Mouse (Mus musculus): ENCODE results near the gene Fgfr2. TPM values are rescaled to one million over a fixed set of nuclear protein-coding genes. Genes with fewer than 3 reads are reported as not detected.

The Fgfr2 gene
- polyA plus RNA-seq, 1 experiment from 2014 or later = not detected

DNA sequence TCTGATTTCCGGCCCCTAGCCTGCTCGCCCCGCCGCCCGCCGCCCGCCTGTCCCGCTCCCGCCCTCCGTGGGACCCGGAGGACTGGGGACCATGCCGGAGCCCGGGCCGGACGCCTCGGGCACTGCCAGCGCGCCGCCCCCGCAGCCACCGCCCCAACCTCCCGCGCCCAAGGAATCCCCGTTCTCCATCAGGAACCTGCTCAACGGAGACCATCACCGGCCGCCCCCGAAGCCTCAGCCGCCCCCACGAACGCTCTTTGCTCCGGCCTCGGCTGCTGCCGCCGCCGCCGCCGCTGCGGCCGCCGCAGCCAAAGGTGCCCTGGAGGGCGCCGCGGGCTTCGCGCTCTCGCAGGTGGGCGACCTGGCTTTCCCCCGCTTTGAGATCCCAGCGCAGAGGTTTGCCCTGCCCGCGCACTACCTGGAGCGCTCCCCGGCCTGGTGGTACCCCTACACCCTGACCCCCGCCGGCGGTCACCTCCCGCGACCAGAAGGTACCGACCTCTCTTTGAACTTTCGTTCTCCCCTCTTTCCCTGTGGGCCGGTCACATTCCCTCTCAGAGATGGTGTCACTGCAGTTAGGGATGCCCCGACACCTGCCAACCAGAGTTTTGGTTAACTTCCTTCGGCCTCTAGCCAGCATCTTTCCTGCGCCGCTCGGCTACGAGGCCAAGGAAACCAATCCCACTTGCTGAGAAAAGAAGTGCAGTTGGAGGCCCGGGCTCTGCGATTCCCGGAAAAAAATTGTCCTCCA lies 1580.1 kb downstream of the Fgfr2 start:
- H3K27ac ChIP-seq = no peak overlapping the region
- H3K79me2 ChIP-seq (ENCODE audit: inconsistent target) = no peaks in the 10 kb centered on the region
- H3K4me3 ChIP-seq (ENCODE audit: inconsistent target) = no peak overlapping the region
- no peaks in the 10 kb centered on the region for H3K36me3 ChIP-seq (ENCODE audit: inconsistent target)
- 3% methylated on average over 45 of the region's 71 CpGs for WGBS (ENCODE audit: missing documents)

DNA sequence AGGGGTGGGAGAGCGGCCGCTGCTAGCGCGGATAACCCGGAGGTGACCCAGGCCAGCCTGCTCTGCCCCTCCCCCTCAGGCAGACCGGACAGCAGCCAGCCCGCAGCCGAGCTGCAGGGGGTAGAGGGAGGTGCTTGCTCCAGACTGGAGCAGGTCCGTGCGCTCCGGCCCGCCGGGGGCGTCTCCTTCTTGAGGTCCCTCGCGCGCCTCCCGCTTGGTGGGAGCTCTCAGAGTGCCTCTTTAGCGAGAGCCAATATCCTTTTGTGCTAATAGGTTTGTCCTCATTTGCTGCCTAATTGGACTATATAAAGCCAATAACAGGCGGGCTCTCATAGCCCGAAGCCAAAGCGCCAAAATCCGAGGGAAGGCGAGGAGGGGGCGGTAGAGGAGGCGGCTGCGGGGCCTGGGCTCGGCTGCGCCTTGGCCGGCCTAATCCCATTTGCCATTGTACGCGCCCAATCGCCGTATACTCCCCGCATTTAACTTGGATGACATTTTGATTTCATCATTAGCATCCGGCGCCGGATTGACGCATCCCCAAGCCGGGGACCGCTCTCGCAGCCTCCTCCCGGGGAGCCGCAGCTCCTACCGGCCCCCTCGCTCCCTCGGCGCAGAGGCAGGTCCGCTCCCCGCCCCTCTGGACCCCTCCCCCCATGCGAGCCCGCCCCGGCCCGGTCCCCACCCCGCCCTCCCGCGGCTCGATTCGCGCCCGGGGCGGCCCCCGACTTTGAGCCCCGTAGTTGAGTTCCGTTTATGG lies 1580.9 kb downstream of the Fgfr2 start, which contains the start of gene Hmx3:
Gene Hmx3, plus strand, starts transcription at position 753 of the 757 bp plus-strand sequence.
- no peak within 1 kb of the TSS for H3K27ac ChIP-seq
- WGBS (ENCODE audit: missing documents) = 4% methylated on average over 55 of the region's 65 CpGs

DNA sequence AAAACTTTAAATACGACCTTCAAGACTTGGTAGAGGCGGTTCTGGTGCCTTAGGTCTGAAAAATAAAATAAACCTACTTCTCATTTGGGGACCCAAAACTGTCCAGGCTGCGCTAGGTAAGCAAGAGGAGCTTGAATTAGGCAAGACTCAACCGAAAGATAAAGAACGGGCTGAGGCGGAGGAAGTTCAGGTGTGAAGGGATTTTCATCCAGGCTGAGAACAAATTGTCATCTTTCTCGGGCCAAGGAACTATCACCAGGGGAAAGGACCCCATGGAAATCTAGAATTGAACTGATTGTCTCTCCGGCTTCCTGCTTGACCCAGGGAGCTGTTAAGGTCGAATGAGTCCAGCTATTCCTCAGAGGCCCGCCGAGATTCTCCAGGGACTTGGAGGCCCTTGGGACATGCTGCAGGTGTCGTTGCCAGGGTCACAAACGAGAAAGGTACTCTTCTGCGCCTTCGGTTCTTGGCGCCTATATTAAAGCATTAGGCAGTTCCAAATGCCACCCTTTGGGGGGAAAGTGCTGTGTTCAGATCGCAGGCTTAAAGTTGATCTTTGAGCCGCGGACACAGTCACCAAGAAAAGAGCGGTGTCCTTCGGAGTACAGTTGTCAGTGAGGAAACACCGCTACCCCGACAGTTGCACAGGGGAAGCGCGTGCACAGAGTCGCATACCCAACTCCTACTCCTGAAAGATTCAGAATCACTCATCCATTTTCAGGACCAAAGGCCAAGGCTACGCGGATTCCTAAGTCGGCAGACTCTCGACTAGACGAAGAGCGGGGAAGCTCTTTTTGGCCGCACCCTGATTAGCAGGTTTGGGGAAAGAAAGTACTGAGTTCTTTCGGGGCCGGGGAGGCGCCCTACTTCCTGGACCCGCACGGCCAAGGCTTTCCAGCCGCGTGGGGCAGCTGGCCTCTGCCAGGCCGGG lies 1581.7 kb downstream of the Fgfr2 start:
- 6% methylated on average over 39 of the region's 41 CpGs for WGBS (ENCODE audit: missing documents)
- Histone ChIP-seq H3K36me3 (ENCODE audit: inconsistent target) (no peaks in the 10 kb centered on the region), H3K4me3 (ENCODE audit: inconsistent target) (no peak overlapping the region), H3K79me2 (ENCODE audit: inconsistent target) (no peaks in the 10 kb centered on the region), H3K27ac (no peak overlapping the region)

More for the DNA sequence above, 1580.9 kb downstream of the Fgfr2 start, which contains the start of gene Hmx3:
- H3K79me2 ChIP-seq (ENCODE audit: inconsistent target) = no peaks in the 10 kb centered on the region
- no peak within 1 kb of the TSS for H3K4me3 ChIP-seq (ENCODE audit: inconsistent target)
- no peaks in the 10 kb centered on the region for H3K36me3 ChIP-seq (ENCODE audit: inconsistent target)

DNA sequence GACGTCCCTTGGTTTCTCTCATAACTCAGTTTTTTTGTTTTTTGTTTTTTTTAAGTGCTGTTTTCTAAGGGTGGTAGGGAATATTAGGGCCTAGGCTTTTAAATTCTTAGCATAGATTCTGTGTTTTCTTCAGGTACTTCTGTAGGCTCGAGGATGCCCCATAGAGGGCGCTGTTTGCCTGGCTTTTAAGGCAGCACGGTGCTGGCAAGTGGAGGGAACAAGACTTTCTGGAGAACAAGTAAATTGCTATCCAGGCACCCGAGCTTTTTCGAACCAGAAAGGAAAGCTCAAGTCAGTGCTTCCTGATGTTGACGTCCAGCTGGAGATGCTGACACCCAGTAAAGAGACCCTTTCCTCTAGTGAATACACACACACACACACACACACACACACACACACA lies 1583.2 kb downstream of the Fgfr2 start:
- 0% methylated on average over 7 of the region's 7 CpGs for WGBS (ENCODE audit: missing documents)
- Histone ChIP-seq H3K4me3 (ENCODE audit: inconsistent target) (no peak overlapping the region), H3K27ac (no peak overlapping the region), H3K79me2 (ENCODE audit: inconsistent target) (no peaks in the 10 kb centered on the region), H3K36me3 (ENCODE audit: inconsistent target) (no peaks in the 10 kb centered on the region)

DNA sequence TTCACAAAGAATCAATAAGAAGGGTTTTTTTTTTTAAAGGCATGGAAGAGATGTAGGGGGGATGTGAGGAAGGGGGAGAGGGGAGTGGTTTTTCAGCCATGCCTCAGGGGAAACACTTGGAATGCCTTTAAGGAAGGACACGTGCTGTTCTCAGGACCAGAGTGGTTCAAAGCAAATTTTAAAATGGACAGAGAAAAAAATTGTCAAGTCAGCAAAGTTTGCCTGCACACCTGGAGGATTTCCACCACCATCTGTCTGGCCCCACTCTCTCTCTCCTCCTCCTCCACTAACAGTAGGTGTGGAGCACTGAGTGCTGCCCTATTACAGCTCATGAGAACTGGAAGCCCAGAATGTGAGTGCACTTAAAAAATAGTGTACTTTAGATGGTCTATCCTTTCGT lies 1619.4 kb downstream of the Fgfr2 start:
- H3K36me3 ChIP-seq (ENCODE audit: inconsistent target) = no peaks in the 10 kb centered on the region
- no peak overlapping the region for H3K27ac ChIP-seq
- no peaks in the 10 kb centered on the region for H3K79me2 ChIP-seq (ENCODE audit: inconsistent target)
- 79% methylated on average over 2 of the region's 2 CpGs for WGBS (ENCODE audit: missing documents)
- no peak overlapping the region for H3K4me3 ChIP-seq (ENCODE audit: inconsistent target)

DNA sequence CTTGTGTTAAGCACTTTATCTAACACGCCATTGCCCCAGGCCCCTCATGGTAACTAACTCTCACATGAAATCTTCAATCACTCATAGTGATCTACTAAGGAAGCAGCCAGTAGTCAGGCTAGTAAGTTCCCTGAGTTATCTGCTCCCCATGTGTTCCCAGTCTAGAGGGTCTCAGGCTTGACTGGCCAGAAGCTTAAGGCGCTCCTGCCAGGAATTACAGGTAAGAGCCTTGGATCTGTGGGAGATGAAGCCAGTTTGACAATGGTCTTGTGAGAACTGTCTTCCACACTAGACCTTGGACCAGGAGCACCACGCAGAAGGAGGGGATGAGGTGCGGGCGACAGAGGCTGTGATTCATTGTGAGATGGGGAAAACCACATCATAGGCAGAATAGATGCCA lies 1644.7 kb downstream of the Fgfr2 start:
- H3K27ac ChIP-seq = no peak overlapping the region
- H3K4me3 ChIP-seq (ENCODE audit: inconsistent target) = no peak overlapping the region
- H3K79me2 ChIP-seq (ENCODE audit: inconsistent target) = no peaks in the 10 kb centered on the region
- no peaks in the 10 kb centered on the region for H3K36me3 ChIP-seq (ENCODE audit: inconsistent target)
- 89% methylated on average over 5 of the region's 5 CpGs for WGBS (ENCODE audit: missing documents)

DNA sequence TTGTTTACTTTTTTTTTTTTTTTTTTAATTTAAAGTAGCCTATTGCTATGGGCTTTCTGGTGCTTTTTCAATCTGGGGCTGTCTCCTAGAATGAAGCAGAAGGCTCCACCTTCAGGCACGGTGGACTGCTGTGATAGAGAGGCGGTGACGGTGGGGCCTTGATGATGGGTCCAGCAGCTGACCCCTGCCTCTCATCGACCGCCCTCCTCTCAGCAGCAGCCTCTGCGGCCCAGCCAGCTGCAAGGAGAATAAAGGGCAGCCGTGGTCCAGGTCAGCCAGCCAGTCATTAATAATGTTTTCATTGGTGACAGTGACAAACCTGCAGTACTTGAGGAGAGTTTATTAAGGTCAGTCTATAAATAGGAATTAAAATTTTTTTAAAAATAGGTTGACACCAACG lies 1646.0 kb downstream of the Fgfr2 start:
- Histone ChIP-seq H3K79me2 (ENCODE audit: inconsistent target) (no peaks in the 10 kb centered on the region), H3K4me3 (ENCODE audit: inconsistent target) (no peak overlapping the region), H3K36me3 (ENCODE audit: inconsistent target) (no peaks in the 10 kb centered on the region), H3K27ac (no peak overlapping the region)
- WGBS (ENCODE audit: missing documents) = 68% methylated on average over 8 of the region's 8 CpGs

DNA sequence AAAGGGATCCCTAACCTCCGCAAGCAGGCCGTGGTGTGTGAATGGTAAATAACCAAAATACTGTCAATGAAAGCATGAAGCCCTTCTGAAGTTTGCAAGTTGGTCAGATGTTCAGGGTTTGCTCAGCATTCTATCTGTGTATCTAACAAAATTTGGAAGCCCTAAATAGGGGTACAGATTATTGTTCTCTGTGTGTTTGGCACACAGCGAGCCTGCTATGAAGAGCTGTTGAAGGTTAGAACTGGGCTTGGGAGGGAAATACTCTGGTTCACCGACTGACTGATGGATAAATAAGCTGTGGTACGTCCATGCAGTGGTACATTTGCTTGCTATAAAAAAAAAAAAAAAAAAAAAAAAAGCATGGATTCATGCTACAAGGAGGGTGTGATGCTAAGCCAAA lies 1651.6 kb downstream of the Fgfr2 start:
- H3K79me2 ChIP-seq (ENCODE audit: inconsistent target) = no peaks in the 10 kb centered on the region
- 94% methylated on average over 3 of the region's 5 CpGs for WGBS (ENCODE audit: missing documents)
- H3K36me3 ChIP-seq (ENCODE audit: inconsistent target) = no peaks in the 10 kb centered on the region
- H3K27ac ChIP-seq = no peak overlapping the region
- H3K4me3 ChIP-seq (ENCODE audit: inconsistent target) = no peak overlapping the region

DNA sequence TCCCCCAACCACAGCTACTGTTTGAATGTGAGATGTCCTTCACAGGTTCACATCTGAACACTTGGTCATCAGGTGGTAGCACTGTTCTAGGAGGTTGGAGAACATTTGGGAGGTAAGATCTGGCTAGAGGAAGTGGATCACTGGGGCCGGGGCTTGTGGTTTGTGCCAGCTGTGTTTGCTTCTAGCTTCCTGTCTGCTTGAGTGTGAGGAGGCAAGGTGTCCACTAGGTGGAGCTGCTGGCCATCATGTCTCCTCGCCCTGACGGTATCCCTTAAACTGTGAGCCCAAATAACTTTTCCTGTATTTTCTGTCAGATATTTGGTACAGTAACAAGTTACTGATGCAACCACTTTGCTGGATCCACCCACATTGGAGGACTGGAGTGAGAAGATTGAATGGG lies 1653.6 kb downstream of the Fgfr2 start:
- Histone ChIP-seq H3K79me2 (ENCODE audit: inconsistent target) (no peaks in the 10 kb centered on the region), H3K4me3 (ENCODE audit: inconsistent target) (no peak overlapping the region), H3K36me3 (ENCODE audit: inconsistent target) (no peaks in the 10 kb centered on the region), H3K27ac (no peak overlapping the region)
- WGBS (ENCODE audit: missing documents) = 56% methylated on average over 3 of the region's 3 CpGs

DNA sequence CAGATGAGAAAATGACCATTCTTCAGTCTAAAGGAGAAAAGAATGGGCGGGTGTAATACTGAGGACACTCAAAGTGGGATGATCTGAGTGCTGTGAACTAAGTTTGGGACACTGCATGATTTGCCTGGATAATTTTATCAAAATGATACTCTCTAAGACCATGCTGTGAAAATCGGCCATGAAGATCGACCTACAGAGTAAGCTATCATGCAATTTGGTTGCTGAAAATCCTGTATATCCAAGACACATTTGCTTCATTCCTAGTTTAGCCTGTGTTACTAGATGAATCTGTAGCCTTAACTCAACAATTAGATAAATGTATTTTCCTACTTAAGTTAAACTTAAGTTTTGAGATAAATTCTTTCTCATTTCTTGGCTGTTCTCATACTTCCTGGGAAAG lies 1655.8 kb downstream of the Fgfr2 start:
- Histone ChIP-seq H3K36me3 (ENCODE audit: inconsistent target) (no peaks in the 10 kb centered on the region), H3K79me2 (ENCODE audit: inconsistent target) (no peaks in the 10 kb centered on the region), H3K4me3 (ENCODE audit: inconsistent target) (no peak overlapping the region), H3K27ac (no peak overlapping the region)
- WGBS (ENCODE audit: missing documents) = 88% methylated on average over 3 of the region's 3 CpGs

DNA sequence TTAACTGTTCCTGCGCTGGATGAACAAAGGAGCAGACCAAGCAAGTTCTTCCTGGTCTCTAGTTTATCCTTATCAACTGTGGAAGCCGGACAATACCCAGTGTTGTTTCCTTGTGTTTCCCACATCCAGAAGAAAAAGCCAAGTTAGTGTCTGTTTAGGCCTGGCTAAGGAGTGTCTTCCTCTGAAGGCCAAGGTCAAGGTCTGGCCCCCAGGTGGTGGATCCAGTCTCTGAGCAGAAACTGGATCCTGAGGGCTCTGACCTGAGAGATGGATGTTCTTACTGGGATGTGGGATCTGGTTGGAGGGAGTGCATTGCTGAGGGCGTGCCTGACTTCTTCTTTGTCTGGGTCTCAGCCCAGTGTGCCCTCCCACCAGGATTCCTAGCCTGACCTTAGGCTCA lies 1657.4 kb downstream of the Fgfr2 start:
- WGBS (ENCODE audit: missing documents) = 74% methylated on average over 3 of the region's 3 CpGs
- no peak overlapping the region for H3K4me3 ChIP-seq (ENCODE audit: inconsistent target)
- H3K79me2 ChIP-seq (ENCODE audit: inconsistent target) = no peaks in the 10 kb centered on the region
- H3K36me3 ChIP-seq (ENCODE audit: inconsistent target) = no peaks in the 10 kb centered on the region
- no peak overlapping the region for H3K27ac ChIP-seq

DNA sequence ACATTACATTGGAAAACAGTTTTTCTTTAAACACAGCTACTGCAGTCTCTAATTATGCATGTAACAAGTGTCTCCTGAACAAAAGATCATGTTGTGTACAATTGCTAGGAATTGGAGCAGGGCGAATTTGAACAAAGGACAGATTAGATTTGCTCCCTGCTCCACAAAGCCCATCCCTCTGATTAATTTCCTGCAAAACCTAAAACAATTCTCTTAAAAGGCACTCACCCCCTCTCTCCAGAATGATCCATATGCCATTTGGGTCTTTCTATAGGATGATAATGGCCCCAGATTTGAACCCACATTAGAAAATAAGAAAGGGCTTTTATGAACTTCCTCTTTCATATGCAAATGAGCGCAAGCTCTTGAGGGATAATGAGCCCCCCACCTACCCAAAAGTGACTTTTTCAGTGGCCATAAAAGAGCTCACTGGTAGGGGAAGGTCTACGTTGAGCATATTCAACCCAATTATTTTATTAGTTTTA lies 1658.0 kb downstream of the Fgfr2 start:
- Histone ChIP-seq H3K4me3 (ENCODE audit: inconsistent target) (no peak overlapping the region), H3K36me3 (ENCODE audit: inconsistent target) (no peaks in the 10 kb centered on the region), H3K27ac (no peak overlapping the region), H3K79me2 (ENCODE audit: inconsistent target) (no peaks in the 10 kb centered on the region)
- 74% methylated on average over 3 of the region's 3 CpGs for WGBS (ENCODE audit: missing documents)

DNA sequence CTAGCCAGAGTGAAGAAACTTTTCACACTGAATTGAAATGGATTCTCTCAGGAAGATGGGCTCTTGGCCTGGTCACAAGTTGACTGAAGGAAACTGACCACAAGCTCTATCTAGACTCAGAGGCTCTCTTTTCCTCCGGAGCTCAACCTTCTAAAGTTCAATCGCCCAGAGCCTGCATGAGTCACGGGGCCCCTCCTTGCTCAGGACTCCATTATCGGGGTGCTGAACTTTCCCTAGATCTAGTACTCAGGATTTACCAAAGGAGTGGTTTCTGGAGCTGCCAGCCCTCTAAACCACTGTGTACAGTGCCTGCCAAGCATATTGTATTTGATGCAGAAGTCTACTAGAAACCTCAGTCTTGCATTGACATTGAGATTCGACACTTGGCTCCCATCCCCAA lies 1666.4 kb downstream of the Fgfr2 start:
- no peaks in the 10 kb centered on the region for H3K79me2 ChIP-seq (ENCODE audit: inconsistent target)
- H3K27ac ChIP-seq = no peak overlapping the region
- WGBS (ENCODE audit: missing documents) = 90% methylated on average over 5 of the region's 5 CpGs
- no peak overlapping the region for H3K4me3 ChIP-seq (ENCODE audit: inconsistent target)
- no peaks in the 10 kb centered on the region for H3K36me3 ChIP-seq (ENCODE audit: inconsistent target)

DNA sequence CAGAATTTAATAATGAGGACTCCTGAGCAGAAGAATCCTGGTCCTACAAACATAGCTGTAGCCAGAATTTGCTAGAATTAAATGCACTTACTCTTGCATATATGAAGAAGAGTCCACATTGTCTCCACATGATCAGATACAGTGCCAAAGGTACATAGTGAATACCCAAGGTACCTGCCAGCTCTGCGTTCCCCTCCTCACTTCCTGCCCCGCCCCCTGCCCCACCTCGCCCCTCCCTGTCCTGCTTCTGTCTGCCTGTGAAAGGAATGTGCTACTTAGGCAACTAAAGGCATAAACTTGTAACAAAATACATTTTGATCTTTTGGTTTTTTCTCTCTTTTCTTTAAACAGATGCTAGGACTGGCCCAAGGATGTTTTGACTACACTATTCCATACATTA lies 1686.1 kb downstream of the Fgfr2 start:
- Histone ChIP-seq H3K27ac (no peak overlapping the region), H3K4me3 (ENCODE audit: inconsistent target) (no peak overlapping the region), H3K79me2 (ENCODE audit: inconsistent target) (no peaks in the 10 kb centered on the region), H3K36me3 (ENCODE audit: inconsistent target) (0 out of 2 replicates have a peak, but pooled peaks cover 4% of the 10 kb centered on the region)
- 83% methylated on average over 3 of the region's 3 CpGs for WGBS (ENCODE audit: missing documents)

Data from macrophage (primary cell).